Mouse (Mus musculus) liver, postnatal 0 days (tissue): ENCODE measurements around the gene Pvr. TPM values are rescaled to one million over a fixed set of nuclear protein-coding genes. Genes with fewer than 3 reads are reported as not detected.

ENCODE experiments used
- ATAC-seq: fragments of 200-750 bp; cut with Nextera tagmentation; 2 replicates; pipeline ENCODE4 v1.8.0; 2017; ENCODE audit warnings: mild to moderate bottlenecking, moderate library complexity
- DNase-seq: peaks from one replicate; pipeline ENCODE4 v3.0.0-alpha.2; 2016
- H3K27ac ChIP-seq: fragments of 300-500 bp; sonication (generic); 2 replicates; pipeline ENCODE4 v1.5.1; 2014; ENCODE audit warnings: antibody characterized with exemption, moderate library complexity, mild to moderate bottlenecking, low read depth
- H3K27me3 ChIP-seq: fragments of 300-500 bp; sonication (generic); 2 replicates; pipeline ENCODE4 v1.6.1; 2014; ENCODE audit warnings: low read length, control low read depth, mixed read lengths; ENCODE audit not compliant: insufficient read depth
- H3K36me3 ChIP-seq: fragments of 300-500 bp; sonication (generic); replicated peaks from 2 replicates; pipeline ENCODE4 v1.6.1; 2014; ENCODE audit warnings: mild to moderate bottlenecking, control low read depth, low read length, moderate library complexity, mixed read lengths; ENCODE audit not compliant: insufficient read depth
- H3K4me1 ChIP-seq: fragments of 300-500 bp; sonication (generic); 2 replicates; pipeline ENCODE4 v1.6.1; 2014; ENCODE audit warnings: antibody characterized with exemption, mild to moderate bottlenecking, control low read depth; ENCODE audit not compliant: insufficient read depth
- H3K4me2 ChIP-seq: fragments of 300-500 bp; sonication (generic); 2 replicates; pipeline ENCODE4 v1.6.1; 2014; ENCODE audit warnings: low read depth, mild to moderate bottlenecking, low read length, moderate library complexity, mixed read lengths
- H3K4me3 ChIP-seq: fragments of 300-500 bp; sonication (generic); 2 replicates; pipeline ENCODE4 v1.5.1; 2014; ENCODE audit warnings: low read depth, low read length
- H3K9ac ChIP-seq: fragments of 300-500 bp; sonication (generic); replicated peaks from 2 replicates; pipeline ENCODE4 v1.6.1; 2014; ENCODE audit warnings: mild to moderate bottlenecking, moderate library complexity
- H3K9me3 ChIP-seq: fragments of 300-500 bp; sonication (generic); 2 replicates; pipeline ENCODE4 v1.6.1; 2016; ENCODE audit warnings: mild to moderate bottlenecking, control low read depth, low read length, mixed read lengths
- CTCF ChIP-seq: sonication (generic); IDR thresholded peaks from 2 replicates; pipeline ENCODE4 v1.5.1; 2016; ENCODE audit warnings: antibody characterized with exemption, low read depth
- EP300 ChIP-seq: IDR thresholded peaks from 2 replicates; pipeline ENCODE4 v1.6.1; 2016; ENCODE audit warnings: antibody characterized with exemption, low read depth, mild to moderate bottlenecking
- WGBS: fragments of 180-500 bp; shearing (Covaris S2); extraction: QIAGEN DNeasy Blood & Tissue Kit; methylation state at CpG from one replicate; pipeline ENCODE4 v1.1.7; 2014; ENCODE audit not compliant: insufficient replicate concordance; 5-methylcytosine and 5-hydroxymethylcytosine counted together
- polyA plus RNA-seq: library from polyadenylated mRNA; unstranded; fragments of >200 nt; fragmentation: Nextera tagmentation; extraction: Ambion mirVana; gene quantifications from 2 replicates; pipeline ENCODE4 v1.2.1, GENCODE M21; 2015

The Pvr gene
- polyA plus RNA-seq, 1 experiment from 2014 or later, result 3.0 TPM

DNA sequence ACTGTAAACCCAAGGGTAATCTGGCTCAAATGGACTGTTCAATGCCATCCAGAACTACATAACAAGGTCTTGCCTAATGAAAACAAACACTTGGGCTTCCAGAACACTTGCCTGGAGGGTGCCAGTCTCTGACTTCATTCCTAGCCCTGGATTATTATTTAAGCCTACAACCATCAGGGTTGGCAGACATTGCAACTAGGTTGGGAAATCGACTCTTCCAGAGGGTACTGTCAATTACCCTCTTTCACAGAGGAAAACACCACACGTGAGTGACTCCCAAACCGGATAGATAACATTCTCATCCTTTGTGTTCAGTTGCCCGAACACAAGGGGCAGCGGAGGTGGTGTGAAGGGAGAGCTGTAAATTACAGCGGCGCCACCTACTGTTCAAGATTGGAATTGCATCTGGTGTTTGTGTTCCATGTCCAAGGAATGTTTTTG is 35.4 kb upstream of the Pvr start:
- DNase-seq, result peak; percentile 87
- H3K27ac ChIP-seq, result no peak overlapping the region
- 2% methylated on average over 7 of the region's 7 CpGs for WGBS
- no peak overlapping the region for H3K4me2 ChIP-seq
- peak; percentile 80 for ATAC-seq
- H3K27me3 ChIP-seq, result no peaks in the 10 kb centered on the region
- H3K4me1 ChIP-seq, result no peaks in the 10 kb centered on the region
- H3K4me3 ChIP-seq, result no peak overlapping the region
- no peaks in the 10 kb centered on the region for H3K36me3 ChIP-seq
- no peak overlapping the region for H3K9ac ChIP-seq
- TF ChIP-seq CTCF, result peak; percentile 90
- TF ChIP-seq EP300, result no peak
- no peaks in the 10 kb centered on the region for H3K9me3 ChIP-seq

DNA sequence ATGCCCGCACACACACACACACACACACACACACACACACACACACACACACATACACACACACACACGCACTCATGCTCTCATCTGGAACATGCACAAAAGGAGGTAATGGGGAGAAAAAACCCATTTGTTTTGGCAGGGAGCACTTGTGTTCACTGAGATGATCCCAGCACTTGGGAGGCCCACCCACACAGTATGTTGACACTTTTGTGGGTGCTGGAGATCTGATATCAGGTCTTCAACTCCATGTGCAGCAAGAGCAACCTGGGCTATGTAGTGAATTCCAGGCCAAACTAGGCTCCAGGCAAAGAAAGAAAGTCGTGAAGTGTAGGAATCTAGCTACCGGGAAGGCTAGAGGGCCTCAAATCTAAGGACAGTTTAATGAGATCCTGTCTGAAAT is 34.9 kb upstream of the Pvr start:
- H3K36me3 ChIP-seq, result no peaks in the 10 kb centered on the region
- H3K9ac ChIP-seq, result no peak overlapping the region
- DNase-seq, result no peak
- H3K4me2 ChIP-seq, result no peak overlapping the region
- no peaks in the 10 kb centered on the region for H3K4me1 ChIP-seq
- 72% methylated on average over 4 of the region's 4 CpGs for WGBS
- ATAC-seq, result 0 out of 2 replicates have a peak, but pooled peaks have one; percentile 1
- H3K4me3 ChIP-seq, result no peak overlapping the region
- H3K9me3 ChIP-seq, result no peaks in the 10 kb centered on the region
- H3K27ac ChIP-seq, result no peak overlapping the region
- TF ChIP-seq CTCF, result no peak
- no peak for TF ChIP-seq EP300
- no peaks in the 10 kb centered on the region for H3K27me3 ChIP-seq

DNA sequence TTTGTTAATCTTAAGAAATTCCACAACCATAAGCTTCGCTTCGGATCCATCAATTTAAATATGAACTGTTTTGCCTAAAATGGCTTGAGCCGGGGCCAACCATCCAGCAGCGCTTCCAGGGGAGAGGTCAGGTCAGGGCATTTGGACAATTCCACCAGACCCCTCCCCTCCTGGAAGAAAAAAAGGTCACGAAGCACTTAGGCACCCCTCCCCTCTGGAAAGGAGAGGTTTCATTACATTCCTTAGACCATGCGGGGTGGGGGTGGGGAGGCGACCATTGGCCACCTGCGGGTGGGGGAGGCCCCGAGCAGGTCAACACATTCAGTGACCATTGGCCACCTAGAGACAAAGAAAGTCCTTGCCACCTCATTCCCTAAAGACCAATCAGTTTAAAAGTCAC is 32.1 kb upstream of the Pvr start:
- Histone ChIP-seq H3K27ac (no peak overlapping the region), H3K4me2 (no peak overlapping the region), H3K27me3 (no peaks in the 10 kb centered on the region), H3K4me3 (no peak overlapping the region), H3K4me1 (no peaks in the 10 kb centered on the region), H3K36me3 (no peaks in the 10 kb centered on the region), H3K9me3 (no peaks in the 10 kb centered on the region), H3K9ac (no peak overlapping the region)
- 69% methylated on average over 9 of the region's 9 CpGs for WGBS
- ATAC-seq, result no peak
- DNase-seq, result no peak
- TF ChIP-seq CTCF (no peak), EP300 (no peak)

DNA sequence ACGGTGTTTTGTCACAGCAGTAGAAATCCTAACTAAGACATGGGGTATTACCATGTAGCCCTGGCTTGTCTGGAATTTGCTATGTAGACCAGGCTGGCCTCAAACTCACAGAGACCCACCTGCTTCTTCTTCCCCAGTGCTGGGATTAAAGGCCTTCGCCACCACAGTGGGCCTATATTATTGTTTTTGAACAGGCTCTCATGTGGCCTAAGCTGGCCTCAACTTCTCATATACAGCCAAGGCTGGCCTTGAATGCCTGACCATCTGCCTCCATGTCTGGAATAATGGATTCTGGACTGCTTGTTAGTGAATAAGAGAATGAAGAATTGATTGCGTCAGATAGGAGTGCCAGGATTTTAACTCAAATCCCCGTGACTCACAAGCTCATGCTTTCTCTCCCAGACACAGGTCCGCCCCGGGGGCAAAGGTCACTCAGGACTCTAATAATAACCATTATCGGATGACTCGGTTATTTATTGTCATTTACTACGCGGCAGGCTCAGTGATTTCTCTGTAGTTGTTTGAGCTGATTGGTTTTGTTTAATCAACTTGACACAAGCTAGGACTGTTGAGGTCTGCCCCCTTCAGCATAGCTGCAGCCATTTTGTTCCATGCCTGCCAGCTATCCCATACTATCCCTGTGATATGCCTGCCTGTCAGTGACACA is 31.5 kb upstream of the Pvr start:
- ATAC-seq (peak; percentile 70), DNase-seq (peak; percentile 42)
- Histone ChIP-seq H3K4me3 (no peak overlapping the region), H3K9ac (no peak overlapping the region), H3K4me1 (no peaks in the 10 kb centered on the region), H3K9me3 (no peaks in the 10 kb centered on the region), H3K27me3 (no peaks in the 10 kb centered on the region), H3K36me3 (no peaks in the 10 kb centered on the region), H3K4me2 (no peak overlapping the region), H3K27ac (no peak overlapping the region)
- TF ChIP-seq CTCF, result no peak
- no peak for TF ChIP-seq EP300
- 65% methylated on average over 10 of the region's 10 CpGs for WGBS

DNA sequence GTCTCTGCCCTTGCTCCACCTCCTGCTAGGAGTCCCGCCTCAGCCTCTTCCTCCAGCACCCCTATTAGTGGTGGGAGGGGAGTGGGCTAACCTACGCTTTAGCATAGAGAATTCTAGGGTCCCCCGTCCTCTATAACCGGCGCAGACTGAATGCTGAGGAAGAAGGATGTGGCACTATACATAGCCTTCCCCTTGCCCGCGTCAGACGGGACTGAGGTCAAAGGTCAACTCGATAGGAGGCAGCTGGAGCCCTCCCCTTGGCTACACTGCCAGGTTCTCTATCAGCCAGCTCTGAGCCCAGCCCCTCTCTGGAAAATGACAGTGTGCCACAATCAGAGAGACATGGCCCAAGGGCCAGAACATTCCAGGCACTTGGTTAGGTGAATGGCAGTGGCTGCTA is 29.6 kb upstream of the Pvr start, which contains the start of gene Igsf23:
Gene Igsf23, minus strand, starts transcription at position 168 of the 400 bp plus-strand sequence.
- WGBS, result 54% methylated on average over 9 of the region's 9 CpGs
- H3K27ac ChIP-seq, result no peak within 1 kb of the TSS

DNA sequence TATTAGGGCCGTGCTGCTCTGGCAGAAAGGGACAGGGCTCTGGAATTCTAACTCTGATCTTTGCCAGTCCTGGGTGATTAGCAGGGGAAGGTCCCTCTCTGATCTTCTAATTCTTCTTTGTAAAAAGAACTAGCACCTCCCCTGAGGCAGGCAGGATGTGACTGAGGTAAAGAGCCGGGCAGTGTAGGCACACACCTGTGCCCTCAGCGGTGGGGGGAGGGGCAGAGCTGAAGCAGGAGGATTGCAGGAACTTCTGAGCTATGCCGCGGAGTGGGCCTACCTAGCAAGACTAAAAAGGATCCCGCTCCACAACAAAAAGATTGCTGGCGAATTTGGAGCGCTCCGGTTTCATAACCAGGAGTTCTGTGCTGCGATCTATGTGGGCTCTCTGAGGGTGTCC is 29.0 kb upstream of the Pvr start:
- H3K4me1 ChIP-seq, result no peaks in the 10 kb centered on the region
- no peak overlapping the region for H3K4me2 ChIP-seq
- no peak for ATAC-seq
- no peak for DNase-seq
- no peak overlapping the region for H3K4me3 ChIP-seq
- H3K36me3 ChIP-seq, result no peaks in the 10 kb centered on the region
- H3K27ac ChIP-seq, result no peak overlapping the region
- no peaks in the 10 kb centered on the region for H3K27me3 ChIP-seq
- H3K9ac ChIP-seq, result no peak overlapping the region
- H3K9me3 ChIP-seq, result no peaks in the 10 kb centered on the region
- no peak for TF ChIP-seq CTCF
- TF ChIP-seq EP300, result no peak
- 70% methylated on average over 10 of the region's 10 CpGs for WGBS

More for the DNA sequence above, 29.6 kb upstream of the Pvr start, which contains the start of gene Igsf23:
- Histone ChIP-seq H3K27me3 (no peaks in the 10 kb centered on the region), H3K4me3 (no peak within 1 kb of the TSS), H3K9ac (no peak within 1 kb of the TSS), H3K4me1 (no peaks in the 10 kb centered on the region), H3K9me3 (no peaks in the 10 kb centered on the region), H3K4me2 (no peak within 1 kb of the TSS), H3K36me3 (no peaks in the 10 kb centered on the region)
- ATAC-seq (peak; percentile 55; the same call in 1 of the 2 replicates), DNase-seq (no peak)
- TF ChIP-seq CTCF (no peak), EP300 (no peak)
